8 mouse cellular contexts compared by ENCODE assay signal in the genomic region with DNA sequence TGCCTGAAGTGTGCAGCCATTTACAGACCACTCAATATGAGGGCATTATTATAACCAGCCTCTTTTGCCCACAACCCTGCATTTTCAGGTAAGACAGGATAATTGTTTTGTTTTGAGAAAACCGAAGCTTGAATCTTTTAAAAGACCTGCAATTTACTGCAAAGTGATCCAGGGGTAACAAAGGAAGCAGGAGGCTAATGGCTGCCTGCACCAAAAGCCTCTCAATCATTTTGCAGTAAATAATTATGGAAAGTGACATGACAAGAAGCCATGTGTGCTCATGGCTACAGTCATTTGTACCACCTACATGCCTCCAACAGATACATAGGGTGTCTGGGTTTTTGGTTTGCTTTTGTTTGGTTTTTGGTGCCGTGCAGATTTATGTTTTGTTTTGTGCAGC. TPM values are rescaled to one million over a fixed set of nuclear protein-coding genes. Genes with fewer than 3 reads are reported as not detected.
DNase-seq lines count a peak whose midpoint lies in the region; ATAC-seq and TF ChIP-seq lines count a peak whose summit lies in the region.

No protein-coding gene starts in this region.

- H3K36me3 ChIP-seq in forebrain, embryonic 10.5 days (replicated peaks) = peaks cover 74% of the 10 kb centered on the region
- peaks cover 13% of the 10 kb centered on the region; the same call in 1 of the 2 replicates for H3K36me3 ChIP-seq in limb, embryonic 11.5 days (ENCODE audit: control insufficient read depth, insufficient read depth, low read length)
- H3K36me3 ChIP-seq in neural tube, embryonic 15.5 days = peaks cover 6% of the 10 kb centered on the region

- intact Hi-C loops in left cerebral cortex, adult 2 months (cut with DNase I) = loop anchor here (10.0 kb wide), 1 partner anchor 594 kb away; the partner anchor contains the start of gene Adcy1
- intact Hi-C loops in left cerebral cortex, postnatal 4 days (cut with DNase I) = no loop called here

- H3K9me3 ChIP-seq in forebrain, embryonic 10.5 days = no peaks in the 10 kb centered on the region
- no peaks in the 10 kb centered on the region for H3K9me3 ChIP-seq in limb, embryonic 11.5 days (ENCODE audit: control insufficient read depth, low read length)
- H3K9me3 ChIP-seq in neural tube, embryonic 15.5 days (replicated peaks) = no peaks in the 10 kb centered on the region

- H3K4me2 ChIP-seq in limb, embryonic 11.5 days (ENCODE audit: low read depth, severe bottlenecking) = peak overlapping the region; percentile 55; the same call in 1 of the 2 replicates
- H3K4me2 ChIP-seq in neural tube, embryonic 15.5 days = peak overlapping the region; percentile 79

- no peak for TF ChIP-seq CTCF in left cerebral cortex, adult 2 months (IDR thresholded peaks at IDR 0.05)

- H3K9ac ChIP-seq in limb, embryonic 11.5 days (ENCODE audit: low read length) = no peak overlapping the region
- peak overlapping the region; percentile 8 for H3K9ac ChIP-seq in neural tube, embryonic 15.5 days (replicated peaks)

- H3K27ac ChIP-seq in left cerebral cortex, adult 2 months = no peak overlapping the region
- no peak overlapping the region for H3K27ac ChIP-seq in forebrain, embryonic 10.5 days
- H3K27ac ChIP-seq in limb, embryonic 11.5 days (replicated peaks; ENCODE audit: low read depth, low read length) = no peak overlapping the region
- peak overlapping the region; percentile 65; the same call in 1 of the 2 replicates for H3K27ac ChIP-seq in neural tube, embryonic 15.5 days (replicated peaks)

- 81% methylated on average over 2 of the region's 2 CpGs for WGBS in forebrain, embryonic 10.5 days
- WGBS in limb, embryonic 11.5 days = 82% methylated on average over 2 of the region's 2 CpGs
- WGBS in neural tube, embryonic 15.5 days = 29% methylated on average over 2 of the region's 2 CpGs

- peaks cover 58% of the 10 kb centered on the region for H3K4me1 ChIP-seq in forebrain, embryonic 10.5 days
- peaks cover 25% of the 10 kb centered on the region for H3K4me1 ChIP-seq in limb, embryonic 11.5 days (ENCODE audit: control insufficient read depth, insufficient read depth, low read length)
- H3K4me1 ChIP-seq in neural tube, embryonic 15.5 days = peaks cover 64% of the 10 kb centered on the region

- no peak for ATAC-seq in limb, embryonic 11.5 days (ENCODE audit: insufficient number of reproducible peaks, low FRiP score, low TSS enrichment, low read depth)
- no peak for ATAC-seq in neural tube, embryonic 15.5 days (ENCODE audit: low FRiP score)

- DNase-seq in left cerebral cortex, adult 2 months (ENCODE audit: extremely low spot score in 1 of 2, low spot score in 2 of 2) = no peak
- DNase-seq in left cerebral cortex, postnatal 4 days = no peak
- DNase-seq in forebrain, embryonic 10.5 days (ENCODE audit: extremely low spot score, low spot score) = no peak
- no peak for DNase-seq in limb, embryonic 11.5 days (ENCODE audit: low spot score)
- DNase-seq in cerebellum, adult 11 months = no peak
- no peak for DNase-seq in adipocyte (ENCODE audit: low spot score)
- no peak for DNase-seq in yolk sac, embryonic 10.5 days (ENCODE audit: low spot score)

- H3K4me3 ChIP-seq in left cerebral cortex, adult 2 months = peak overlapping the region; percentile 89
- peak overlapping the region; percentile 97 for H3K4me3 ChIP-seq in forebrain, embryonic 10.5 days
- peak overlapping the region; percentile 17; the same call in 1 of the 2 replicates for H3K4me3 ChIP-seq in limb, embryonic 11.5 days (ENCODE audit: low read depth, low read length)
- H3K4me3 ChIP-seq in neural tube, embryonic 15.5 days (replicated peaks) = peak overlapping the region; percentile 38

- H3K27me3 ChIP-seq in forebrain, embryonic 10.5 days (ENCODE audit: poor library complexity, severe bottlenecking) = no peaks in the 10 kb centered on the region
- no peaks in the 10 kb centered on the region for H3K27me3 ChIP-seq in limb, embryonic 11.5 days (ENCODE audit: control insufficient read depth, insufficient read depth, low read length)
- H3K27me3 ChIP-seq in neural tube, embryonic 15.5 days (replicated peaks) = no peaks in the 10 kb centered on the region

RNA-seq across cellular contexts. Expression of gene Purb, which starts 4.7 kb away (rescaled TPM):
- 100 to 1,000 TPM; 279 to 284 TPM for total RNA-seq in left cerebral cortex, adult 2 months (2021)
- total RNA-seq in left cerebral cortex, postnatal 4 days (2021) = 10 to 100 TPM; 88.1 to 89.5 TPM
- 16.9 and 18.7 TPM in 2 replicates for polyA plus RNA-seq in forebrain, embryonic 10.5 days (2016; fragmentation: Nextera tagmentation; extraction: Ambion mirVana)
- polyA plus RNA-seq in limb, embryonic 11.5 days (2014; fragmentation: Nextera tagmentation; extraction: Ambion mirVana) = 15.3 and 16.4 TPM in 2 replicates
- 11.4 and 14.7 TPM in 2 replicates for polyA plus RNA-seq in neural tube, embryonic 15.5 days (2015; fragmentation: Nextera tagmentation; extraction: Ambion mirVana)

RNA-seq across cellular contexts. Expression of gene H2afv, which starts 26.8 kb away (rescaled TPM):
- total RNA-seq in left cerebral cortex, adult 2 months (2021) = 10 to 100 TPM; 39.6 to 41.4 TPM
- total RNA-seq in left cerebral cortex, postnatal 4 days (2021) = 10 to 100 TPM; 35.4 to 44.5 TPM
- polyA plus RNA-seq in forebrain, embryonic 10.5 days (2016; fragmentation: Nextera tagmentation; extraction: Ambion mirVana) = 844 and 848 TPM in 2 replicates
- polyA plus RNA-seq in limb, embryonic 11.5 days (2014; fragmentation: Nextera tagmentation; extraction: Ambion mirVana) = 866 and 905 TPM in 2 replicates
- 183 and 240 TPM in 2 replicates for polyA plus RNA-seq in neural tube, embryonic 15.5 days (2015; fragmentation: Nextera tagmentation; extraction: Ambion mirVana)

RNA-seq across cellular contexts. Expression of gene Myo1g, which starts 49.7 kb away (rescaled TPM):
- total RNA-seq in left cerebral cortex, adult 2 months (2021) = under 1 TPM; 0.40 to 0.48 TPM
- total RNA-seq in left cerebral cortex, postnatal 4 days (2021) = under 1 TPM; 0.46 to 0.74 TPM
- polyA plus RNA-seq in forebrain, embryonic 10.5 days (2016; fragmentation: Nextera tagmentation; extraction: Ambion mirVana) = 0.97 and 1.0 TPM in 2 replicates
- 0.64 and 0.74 TPM in 2 replicates for polyA plus RNA-seq in limb, embryonic 11.5 days (2014; fragmentation: Nextera tagmentation; extraction: Ambion mirVana)
- polyA plus RNA-seq in neural tube, embryonic 15.5 days (2015; fragmentation: Nextera tagmentation; extraction: Ambion mirVana) = 0.37 and 6.2 TPM in 2 replicates

RNA-seq across cellular contexts. Expression of gene Ppia, which starts 55.8 kb away (rescaled TPM):
- 1,000 to 10,000 TPM; 1,634 to 1,792 TPM for total RNA-seq in left cerebral cortex, adult 2 months (2021)
- total RNA-seq in left cerebral cortex, postnatal 4 days (2021) = 1,000 to 10,000 TPM; 2,159 to 2,195 TPM
- polyA plus RNA-seq in forebrain, embryonic 10.5 days (2016; fragmentation: Nextera tagmentation; extraction: Ambion mirVana) = 6,009 and 6,074 TPM in 2 replicates
- 5,871 and 5,955 TPM in 2 replicates for polyA plus RNA-seq in limb, embryonic 11.5 days (2014; fragmentation: Nextera tagmentation; extraction: Ambion mirVana)
- polyA plus RNA-seq in neural tube, embryonic 15.5 days (2015; fragmentation: Nextera tagmentation; extraction: Ambion mirVana) = 4,598 and 4,773 TPM in 2 replicates

Comparison
In these comparisons a context has a peak if more than half of its experiments do, and no peak if none do; other contexts are left out.
1. H3K4me3 ChIP-seq: peak in every context shown above with its lines; median percentile 97 in forebrain, embryonic 10.5 days; 89 in left cerebral cortex, adult 2 months; 38 in neural tube, embryonic 15.5 days; 17 in limb, embryonic 11.5 days.